Mouse (Mus musculus): ENCODE results near the gene Sgo2a.

DNA sequence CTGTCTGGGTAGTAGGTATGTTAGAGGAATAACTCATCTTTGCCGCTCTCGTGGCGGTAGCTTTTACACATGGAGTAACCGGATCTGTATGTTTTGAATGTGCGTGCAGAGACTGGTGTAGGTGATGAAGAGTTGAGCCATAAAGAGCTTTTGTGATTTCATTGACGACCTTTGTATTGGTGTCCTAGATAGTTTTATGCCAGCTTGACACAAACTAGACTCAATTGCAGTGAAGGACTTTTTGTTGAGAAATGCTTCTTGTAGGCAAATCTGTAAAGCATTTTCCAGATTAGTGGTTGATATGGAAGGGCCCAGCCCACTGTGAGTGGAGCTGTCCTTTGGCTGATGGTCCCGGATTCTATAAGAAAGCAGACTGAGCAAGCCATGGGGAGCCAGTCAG, 23.1 kb downstream of the Sgo2a start, which contains the start of gene Kctd18:
- TF ChIP-seq CTCF (IDR thresholded peaks at IDR 0.05; ENCODE audit: low read depth) (no peak), EP300 (IDR thresholded peaks at IDR 0.05; ENCODE audit: low read depth) (no peak)
